Mouse (Mus musculus) stomach, embryonic 15.5 days (tissue): ENCODE results near the gene Jtb. TPM values are rescaled to one million over a fixed set of nuclear protein-coding genes. Genes with fewer than 3 reads are reported as not detected.

ENCODE experiments used
- ATAC-seq: fragments of 200-750 bp; cut with Nextera tagmentation; 2 replicates; pipeline ENCODE4 v1.8.0; 2017; ENCODE audit warnings: low read depth, moderate number of reproducible peaks, moderate TSS enrichment; ENCODE audit not compliant: insufficient read depth, low FRiP score
- H3K27ac ChIP-seq: fragments of 300-500 bp; sonication (generic); 2 replicates; pipeline ENCODE4 v1.5.1; 2015; ENCODE audit warnings: mild to moderate bottlenecking, inconsistent platforms
- H3K27me3 ChIP-seq: fragments of 300-500 bp; sonication (generic); replicated peaks from 2 replicates; pipeline ENCODE4 v1.6.1; 2015; ENCODE audit warnings: inconsistent platforms
- H3K36me3 ChIP-seq: fragments of 300-500 bp; sonication (generic); 2 replicates; pipeline ENCODE4 v1.6.1; 2015; ENCODE audit warnings: inconsistent platforms
- H3K4me1 ChIP-seq: fragments of 300-500 bp; sonication (generic); 2 replicates; pipeline ENCODE4 v1.6.1; 2015; ENCODE audit warnings: inconsistent platforms
- H3K4me2 ChIP-seq: fragments of 300-500 bp; sonication (generic); 2 replicates; pipeline ENCODE4 v1.6.1; 2015; ENCODE audit warnings: mild to moderate bottlenecking, inconsistent platforms
- H3K4me3 ChIP-seq: fragments of 300-500 bp; sonication (generic); replicated peaks from 2 replicates; pipeline ENCODE4 v1.5.1; 2015; ENCODE audit warnings: inconsistent platforms
- H3K9ac ChIP-seq: fragments of 300-500 bp; sonication (generic); 2 replicates; pipeline ENCODE4 v1.6.1; 2015; ENCODE audit warnings: inconsistent platforms
- H3K9me3 ChIP-seq: fragments of 300-500 bp; sonication (generic); 2 replicates; pipeline ENCODE4 v1.6.1; 2016; ENCODE audit warnings: inconsistent platforms
- WGBS: fragments of 180-500 bp; shearing (Covaris S2); methylation state at CpG from one replicate; pipeline ENCODE4 v1.1.7; 2015; 5-methylcytosine and 5-hydroxymethylcytosine counted together
- microRNA-seq: library from miRNA; unstranded; fragments of <30 nt; microRNA quantifications from one replicate; pipeline ENCODE4, GENCODE M21; 2016
- polyA plus RNA-seq: library from polyadenylated mRNA; unstranded; fragments of >200 nt; fragmentation: Nextera tagmentation; extraction: Ambion mirVana; gene quantifications from 2 replicates; pipeline ENCODE4 v1.2.1, GENCODE M21; 2015

Gene Jtb
- polyA plus RNA-seq, 1 experiment from 2014 or later = 109 TPM

GRCm38 (mm10) chr3:90279216-90279615, 47.8 kb downstream of the Jtb start:
- Histone ChIP-seq H3K36me3 (peaks cover 13% of the 10 kb centered on the region; the same call in 1 of the 2 replicates), H3K9me3 (no peaks in the 10 kb centered on the region), H3K4me3 (no peak overlapping the region), H3K27ac (no peak overlapping the region), H3K27me3 (no peaks in the 10 kb centered on the region), H3K4me1 (no peaks in the 10 kb centered on the region), H3K9ac (no peak overlapping the region), H3K4me2 (no peak overlapping the region)
- 91% methylated on average over 9 of the region's 9 CpGs for WGBS
- no peak for ATAC-seq

GRCm38 (mm10) chr3:90279743-90280142, 48.3 kb downstream of the Jtb start:
- WGBS = 92% methylated on average over 7 of the region's 7 CpGs
- peaks cover 13% of the 10 kb centered on the region; the same call in 1 of the 2 replicates for H3K36me3 ChIP-seq
- no peak for ATAC-seq

GRCm38 (mm10) chr3:90280708-90281107, 49.3 kb downstream of the Jtb start:
- Histone ChIP-seq H3K9ac (no peak overlapping the region), H3K36me3 (peaks cover 8% of the 10 kb centered on the region; the same call in 1 of the 2 replicates), H3K4me1 (no peaks in the 10 kb centered on the region), H3K9me3 (no peaks in the 10 kb centered on the region), H3K27ac (no peak overlapping the region), H3K4me2 (no peak overlapping the region), H3K27me3 (no peaks in the 10 kb centered on the region), H3K4me3 (no peak overlapping the region)
- 85% methylated on average over 9 of the region's 9 CpGs for WGBS
- 0 out of 2 replicates have a peak, but pooled peaks have one; percentile 22 for ATAC-seq

More at GRCm38 (mm10) chr3:90279743-90280142, 48.3 kb downstream of the Jtb start:
- no peaks in the 10 kb centered on the region for H3K9me3 ChIP-seq
- no peak overlapping the region for H3K4me2 ChIP-seq
- no peak overlapping the region for H3K27ac ChIP-seq
- H3K4me1 ChIP-seq = no peaks in the 10 kb centered on the region
- H3K9ac ChIP-seq = no peak overlapping the region
- H3K4me3 ChIP-seq = no peak overlapping the region
- H3K27me3 ChIP-seq = no peaks in the 10 kb centered on the region

GRCm38 (mm10) chr3:90284150-90284549, 52.8 kb downstream of the Jtb start:
- H3K9me3 ChIP-seq = no peaks in the 10 kb centered on the region
- H3K36me3 ChIP-seq = peaks cover 6% of the 10 kb centered on the region; the same call in 1 of the 2 replicates
- no peak overlapping the region for H3K4me2 ChIP-seq
- H3K27me3 ChIP-seq = no peaks in the 10 kb centered on the region
- no peaks in the 10 kb centered on the region for H3K4me1 ChIP-seq
- no peak overlapping the region for H3K4me3 ChIP-seq
- WGBS = 91% methylated on average over 2 of the region's 2 CpGs
- ATAC-seq = no peak
- no peak overlapping the region for H3K27ac ChIP-seq
- H3K9ac ChIP-seq = no peak overlapping the region

Small RNAs within 50 kb of the gene (microRNA-seq; reads per million reads assigned to microRNA genes)
- not detected for gene Mir7012

Other genes with a start within 250 kb of the Jtb start
- gene Hax1, start 232.8 kb upstream of the Jtb start, polyA plus RNA-seq = 122 and 135 TPM in 2 replicates
- gene 4933434E20Rik, start 180.0 kb upstream of the Jtb start, polyA plus RNA-seq = 163 and 166 TPM in 2 replicates
- 170 and 189 TPM in 2 replicates for gene Ubap2l, start 179.0 kb upstream of the Jtb start, polyA plus RNA-seq
- gene Tpm3, start 158.9 kb upstream of the Jtb start, polyA plus RNA-seq = 505 and 543 TPM in 2 replicates
- 0.19 and 0.27 TPM in 2 replicates for gene Nup210l, start 127.5 kb upstream of the Jtb start, polyA plus RNA-seq
- gene Rps27, start 17.9 kb upstream of the Jtb start, polyA plus RNA-seq = 1,026 and 1,361 TPM in 2 replicates
- 30.9 and 31.0 TPM in 2 replicates for gene Rab13, start 17.9 kb upstream of the Jtb start, polyA plus RNA-seq
- 21.4 and 22.5 TPM in 2 replicates for gene Creb3l4, start 11.9 kb downstream of the Jtb start, polyA plus RNA-seq
- gene Slc39a1, start 16.6 kb downstream of the Jtb start, polyA plus RNA-seq = 104 and 111 TPM in 2 replicates
- gene Crtc2, start 22.6 kb downstream of the Jtb start, polyA plus RNA-seq = 16.5 and 22.3 TPM in 2 replicates
- 4.0 and 4.2 TPM in 2 replicates for gene Dennd4b, start 33.6 kb downstream of the Jtb start, polyA plus RNA-seq
- 10.5 and 10.8 TPM in 2 replicates for gene Gatad2b, start 61.6 kb downstream of the Jtb start, polyA plus RNA-seq
- gene Slc27a3, start 158.3 kb downstream of the Jtb start, polyA plus RNA-seq = 14.5 and 16.1 TPM in 2 replicates
- 27.0 and 29.2 TPM in 2 replicates for gene Ints3, start 202.0 kb downstream of the Jtb start, polyA plus RNA-seq
- gene Npr1, start 234.3 kb downstream of the Jtb start, polyA plus RNA-seq = 5.3 and 5.7 TPM in 2 replicates
- 151 and 168 TPM in 2 replicates for gene Ilf2, start 244.5 kb downstream of the Jtb start, polyA plus RNA-seq